Mouse (Mus musculus) stomach, postnatal 0 days (tissue): Measurements from ENCODE around the gene Hist1h4d.

ENCODE experiments used
- CTCF ChIP-seq: IDR thresholded peaks from 2 replicates; pipeline ENCODE4 v1.5.1; 2016; ENCODE audit warnings: antibody characterized with exemption, low read depth, mild to moderate bottlenecking, moderate library complexity
- EP300 ChIP-seq: optimal IDR thresholded peaks from 2 replicates; pipeline ENCODE3; 2016; ENCODE audit warnings: antibody characterized with exemption

DNA sequence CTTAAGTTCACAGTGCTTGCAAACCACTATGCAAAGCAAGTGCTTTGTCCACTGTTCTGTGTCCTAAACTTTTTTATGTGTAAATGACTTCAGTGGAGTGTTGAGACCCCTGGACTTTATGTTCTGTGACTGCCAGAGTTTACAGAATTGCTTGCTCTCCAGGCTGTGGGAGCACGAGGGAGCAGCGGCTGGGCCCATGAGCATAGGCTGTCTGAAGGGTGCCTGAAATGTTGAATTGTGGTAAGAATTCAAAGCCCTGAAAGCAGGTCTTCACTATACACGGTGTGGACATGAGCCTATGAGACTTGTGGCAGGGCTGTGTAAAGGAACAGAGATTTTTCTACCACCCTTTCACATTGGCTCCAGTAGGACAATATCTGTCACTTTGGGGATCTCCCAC lies 30.2 kb downstream of the Hist1h4d start:
- no peak for TF ChIP-seq CTCF
- TF ChIP-seq EP300 = no peak
